ENCODE assay signal across 1 mouse cellular context in the genomic region with DNA sequence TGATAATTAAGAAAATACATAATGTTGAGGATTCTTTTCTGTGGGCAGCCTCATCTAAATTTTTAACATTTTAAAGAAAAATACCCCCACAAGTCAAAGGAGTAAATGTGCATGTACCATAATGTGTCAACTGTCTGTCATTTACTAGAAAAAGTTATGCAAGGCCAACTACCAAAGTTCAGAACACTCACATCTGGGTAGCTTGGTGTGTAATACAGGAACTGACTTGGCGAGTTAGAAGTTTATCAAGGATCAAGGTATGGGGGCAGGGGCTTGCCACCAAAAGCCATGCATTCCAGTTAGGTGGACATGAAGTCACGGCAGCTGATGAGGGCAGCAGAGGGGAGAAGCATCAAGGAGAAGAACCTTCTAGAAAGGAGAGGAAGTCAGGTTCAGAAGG.
TF ChIP-seq lines count a peak whose summit lies in the region.

No protein-coding gene starts in this region.

TF ChIP-seq in CH12.LX, 34 proteins besides CTCF, POLR2A, EP300 and RAD21 (continued from another document):
- TF ChIP-seq RCOR1 (conservative IDR thresholded peaks at IDR 0.05; ENCODE audit: low read depth, low read length) (no peak), HCFC1 (IDR thresholded peaks at IDR 0.05; ENCODE audit: low read depth, low read length) (no peak), MYC (IDR thresholded peaks at IDR 0.05; ENCODE audit: low read depth, low read length) (no peak), TCF12 (IDR thresholded peaks at IDR 0.05; ENCODE audit: low read depth, low read length) (no peak), MAX (IDR thresholded peaks at IDR 0.05; ENCODE audit: low read length) (no peak), ZMIZ1 (IDR thresholded peaks at IDR 0.05; ENCODE audit: low read depth, low read length) (no peak), ZNF384 (IDR thresholded peaks at IDR 0.05; ENCODE audit: low read depth, low read length) (no peak), ZKSCAN1 (IDR thresholded peaks at IDR 0.05; ENCODE audit: borderline replicate concordance, low read depth, low read length) (no peak), KAT2A (IDR thresholded peaks at IDR 0.05; ENCODE audit: insufficient replicate concordance, low read length) (no peak), E2F4 (IDR thresholded peaks at IDR 0.05; ENCODE audit: insufficient replicate concordance, low read depth, low read length) (no peak), BHLHE40 (IDR thresholded peaks at IDR 0.05; ENCODE audit: low read depth, low read length) (no peak), JUND (conservative IDR thresholded peaks at IDR 0.05; ENCODE audit: low read depth, low read length) (no peak)
TF ChIP-seq in CH12.LX: peak in this region for 0.
